Mouse (Mus musculus): ENCODE measurements around the gene Tnfsf14. TPM values are rescaled to one million over a fixed set of nuclear protein-coding genes. Genes with fewer than 3 reads are reported as not detected.
A peak's percentile ranks its signal among the peaks of the same experiment; 100 is the strongest.

The Tnfsf14 gene
- polyA plus RNA-seq, 2 experiments: 0.20 TPM; not detected in 1

DNA sequence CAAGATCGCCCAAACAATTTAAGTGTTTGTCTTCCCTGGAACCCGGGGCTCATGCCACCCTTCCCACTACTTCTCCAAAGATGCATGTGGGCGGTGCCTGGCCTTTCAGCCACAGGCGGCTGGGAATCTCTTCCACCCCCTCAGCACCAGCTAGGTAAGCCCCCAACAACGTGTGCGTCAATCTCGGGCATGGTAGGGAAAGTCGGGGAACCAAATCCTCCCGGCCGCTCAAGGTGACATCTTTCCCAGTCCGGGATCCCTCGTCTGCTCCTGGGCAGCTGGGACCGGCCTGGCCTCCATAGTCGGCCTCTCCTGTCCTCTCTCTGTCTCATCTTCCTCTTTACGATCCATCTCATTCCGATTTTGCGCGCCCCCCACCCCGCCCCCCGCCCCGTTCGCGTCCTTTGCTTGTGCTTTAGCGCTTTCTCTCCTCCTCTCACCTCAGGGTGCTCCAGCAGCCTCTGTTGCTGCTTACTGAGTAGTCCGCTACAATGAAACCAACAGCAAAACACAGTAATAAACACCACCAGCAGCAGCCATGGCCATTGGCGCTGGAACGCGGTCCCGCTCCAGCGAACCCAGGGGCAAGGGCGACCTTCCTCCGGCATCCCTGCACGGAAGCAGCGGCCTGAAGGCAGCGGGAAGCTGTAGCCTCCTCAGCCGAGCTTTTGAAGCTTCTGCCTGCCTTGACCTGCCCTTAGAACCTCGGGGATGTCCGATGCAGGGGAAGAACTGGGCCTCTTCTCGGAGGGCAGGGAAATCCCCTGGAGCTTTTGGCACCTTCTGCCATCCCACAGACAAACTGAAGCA lies 44.8 kb downstream of the Tnfsf14 start, which contains the start of gene Cd70:
Cd70 (minus strand) TSS at position 784 of the 810 bp plus-strand sequence.
- Histone ChIP-seq H3K9me3 (ENCODE audit: control insufficient read depth, low read length) (no peaks in the 10 kb centered on the region), H3K4me1 (ENCODE audit: control insufficient read depth, insufficient read depth, low read length) (no peaks in the 10 kb centered on the region), H3K27ac (replicated peaks; ENCODE audit: low read depth, low read length) (no peak within 1 kb of the TSS), H3K27me3 (ENCODE audit: control insufficient read depth, insufficient read depth, low read length) (peaks cover 31% of the 10 kb centered on the region), H3K9ac (ENCODE audit: low read depth, low read length, severe bottlenecking) (peak within 1 kb of the TSS; percentile 38), H3K4me3 (replicated peaks; ENCODE audit: low read length) (peak within 1 kb of the TSS; percentile 33), H3K4me2 (replicated peaks; ENCODE audit: low read depth, low read length, severe bottlenecking) (peak within 1 kb of the TSS; percentile 46), H3K36me3 (ENCODE audit: control insufficient read depth, insufficient read depth, low read length) (no peaks in the 10 kb centered on the region)
- 3% methylated on average over 38 of the region's 39 CpGs for WGBS
- ATAC-seq (ENCODE audit: low FRiP score, low read depth) (no peak), DNase-seq (ENCODE audit: low spot score) (no peak)
- no peak for TF ChIP-seq POLR2A (IDR thresholded peaks at IDR 0.05; ENCODE audit: borderline replicate concordance, extremely low read depth, insufficient read depth, insufficient read length)

DNA sequence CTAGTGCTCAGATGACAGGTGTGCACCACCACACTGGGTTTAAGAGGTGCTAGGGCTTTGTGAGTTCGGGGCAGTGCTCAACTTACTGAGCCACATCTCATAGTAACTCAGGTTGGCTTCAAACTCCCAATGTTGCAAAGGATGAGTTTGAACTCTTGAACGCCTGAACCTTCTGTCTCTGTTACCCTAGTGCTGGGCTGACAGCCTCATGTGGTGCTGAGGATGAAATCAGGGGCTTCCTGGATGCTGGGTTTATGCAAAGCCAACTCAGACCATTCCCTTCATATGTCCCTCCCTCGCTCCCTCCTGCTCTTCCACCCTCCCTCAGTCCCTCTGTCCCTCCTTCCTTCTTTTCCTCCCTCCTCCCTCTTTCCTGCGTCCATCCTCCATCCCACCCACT lies 45.6 kb downstream of the Tnfsf14 start:
- TF ChIP-seq POLR2A (IDR thresholded peaks at IDR 0.05; ENCODE audit: borderline replicate concordance, extremely low read depth, insufficient read depth, insufficient read length): no peak
- Histone ChIP-seq H3K36me3 (ENCODE audit: control insufficient read depth, insufficient read depth, low read length) (no peaks in the 10 kb centered on the region), H3K9ac (ENCODE audit: low read depth, low read length, severe bottlenecking) (no peak overlapping the region), H3K4me1 (ENCODE audit: control insufficient read depth, insufficient read depth, low read length) (no peaks in the 10 kb centered on the region), H3K27ac (replicated peaks; ENCODE audit: low read depth, low read length) (no peak overlapping the region), H3K9me3 (ENCODE audit: control insufficient read depth, low read length) (no peaks in the 10 kb centered on the region), H3K4me2 (replicated peaks; ENCODE audit: low read depth, low read length, severe bottlenecking) (no peak overlapping the region), H3K4me3 (replicated peaks; ENCODE audit: low read length) (no peak overlapping the region), H3K27me3 (ENCODE audit: control insufficient read depth, insufficient read depth, low read length) (peaks cover 31% of the 10 kb centered on the region)
- WGBS: 68% methylated on average over 4 of the region's 4 CpGs
- DNase-seq (ENCODE audit: low spot score) (no peak), ATAC-seq (ENCODE audit: low FRiP score, low read depth) (no peak)

DNA sequence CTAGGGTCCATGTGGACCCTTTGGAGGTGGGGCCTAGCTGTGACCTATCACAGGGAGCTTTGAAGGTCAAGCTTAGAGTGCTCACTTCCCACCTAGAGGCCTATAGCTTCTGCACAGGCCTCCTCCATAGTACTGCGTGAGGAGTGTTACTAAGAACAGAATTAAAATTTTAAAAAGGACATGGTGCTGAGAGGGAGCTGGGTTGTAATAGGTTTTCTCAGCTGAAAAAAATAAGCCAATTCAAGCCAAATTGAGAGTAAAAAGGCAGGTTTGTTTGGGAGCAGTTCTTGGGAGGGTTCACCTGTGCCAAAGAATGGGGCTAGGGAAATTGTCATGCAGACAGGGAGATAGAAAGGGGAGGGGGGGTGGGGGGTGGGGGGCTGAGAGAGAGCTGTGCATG lies 48.9 kb downstream of the Tnfsf14 start:
- WGBS: 69% methylated on average over 1 of the region's 1 CpGs
- no peak for TF ChIP-seq POLR2A (IDR thresholded peaks at IDR 0.05; ENCODE audit: borderline replicate concordance, extremely low read depth, insufficient read depth, insufficient read length)
- no peaks in the 10 kb centered on the region for H3K36me3 ChIP-seq (ENCODE audit: control insufficient read depth, insufficient read depth, low read length)
- no peak overlapping the region for H3K27ac ChIP-seq (replicated peaks; ENCODE audit: low read depth, low read length)
- H3K27me3 ChIP-seq (ENCODE audit: control insufficient read depth, insufficient read depth, low read length): peaks cover 28% of the 10 kb centered on the region
- ATAC-seq (ENCODE audit: low FRiP score, low read depth): no peak
- no peak for DNase-seq (ENCODE audit: low spot score)
- no peak overlapping the region for H3K4me2 ChIP-seq (replicated peaks; ENCODE audit: low read depth, low read length, severe bottlenecking)
- H3K4me3 ChIP-seq (replicated peaks; ENCODE audit: low read length): no peak overlapping the region
- no peaks in the 10 kb centered on the region for H3K9me3 ChIP-seq (ENCODE audit: control insufficient read depth, low read length)
- no peak overlapping the region for H3K9ac ChIP-seq (ENCODE audit: low read depth, low read length, severe bottlenecking)
- no peaks in the 10 kb centered on the region for H3K4me1 ChIP-seq (ENCODE audit: control insufficient read depth, insufficient read depth, low read length)

DNA sequence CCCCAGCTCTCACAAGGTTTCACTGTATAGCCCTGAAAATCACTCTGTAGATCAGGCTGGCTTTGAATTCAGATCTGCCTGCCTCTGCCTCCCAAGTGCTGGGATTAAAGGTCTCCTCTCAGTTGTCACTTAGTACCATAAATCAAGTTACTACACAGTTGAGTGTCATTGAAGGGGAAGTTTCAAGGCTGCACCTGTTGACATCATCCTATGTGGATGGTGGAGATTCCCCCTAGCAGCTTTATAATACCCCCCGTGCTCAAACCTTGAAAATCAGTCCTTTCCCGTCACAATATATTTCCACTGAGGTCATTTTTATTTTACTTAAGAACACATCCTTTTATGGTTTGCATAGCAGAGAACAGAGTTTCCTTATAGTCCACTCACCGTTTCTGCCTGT lies 50.3 kb downstream of the Tnfsf14 start:
- Histone ChIP-seq H3K4me1 (ENCODE audit: control insufficient read depth, insufficient read depth, low read length) (no peaks in the 10 kb centered on the region), H3K36me3 (ENCODE audit: control insufficient read depth, insufficient read depth, low read length) (no peaks in the 10 kb centered on the region), H3K4me3 (replicated peaks; ENCODE audit: low read length) (no peak overlapping the region), H3K4me2 (replicated peaks; ENCODE audit: low read depth, low read length, severe bottlenecking) (no peak overlapping the region), H3K9ac (ENCODE audit: low read depth, low read length, severe bottlenecking) (no peak overlapping the region), H3K9me3 (ENCODE audit: control insufficient read depth, low read length) (no peaks in the 10 kb centered on the region), H3K27ac (replicated peaks; ENCODE audit: low read depth, low read length) (no peak overlapping the region), H3K27me3 (ENCODE audit: control insufficient read depth, insufficient read depth, low read length) (peaks cover 14% of the 10 kb centered on the region; the same call in 1 of the 2 replicates)
- WGBS: 76% methylated on average over 3 of the region's 3 CpGs
- TF ChIP-seq POLR2A (IDR thresholded peaks at IDR 0.05; ENCODE audit: borderline replicate concordance, extremely low read depth, insufficient read depth, insufficient read length): no peak
- DNase-seq (ENCODE audit: low spot score): no peak
- no peak for ATAC-seq (ENCODE audit: low FRiP score, low read depth)

DNA sequence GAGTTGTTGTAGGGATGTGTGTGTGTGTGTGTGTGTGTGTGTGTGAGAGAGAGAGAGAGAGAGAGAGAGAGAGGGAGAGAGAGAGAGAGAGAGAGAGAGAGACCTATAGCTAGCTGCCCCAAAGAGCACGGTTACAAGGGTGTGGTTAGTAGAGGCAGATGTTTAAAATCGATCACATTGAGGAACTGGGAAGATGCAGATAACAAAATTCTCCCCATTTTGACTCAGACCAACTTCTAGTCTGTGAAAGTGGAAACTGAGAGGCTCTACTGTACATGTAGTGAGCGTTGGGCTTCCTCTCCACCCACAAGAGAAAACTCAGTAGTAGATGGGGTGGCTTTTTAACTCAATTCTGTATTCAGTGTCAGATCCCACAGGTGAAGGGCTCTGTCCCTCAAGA lies 54.3 kb downstream of the Tnfsf14 start:
- no peak overlapping the region for H3K27ac ChIP-seq (replicated peaks; ENCODE audit: low read depth, low read length)
- 84% methylated on average over 3 of the region's 3 CpGs for WGBS

More for the DNA sequence above, 54.3 kb downstream of the Tnfsf14 start:
- TF ChIP-seq POLR2A (IDR thresholded peaks at IDR 0.05; ENCODE audit: borderline replicate concordance, extremely low read depth, insufficient read depth, insufficient read length): no peak
- Histone ChIP-seq H3K27me3 (ENCODE audit: control insufficient read depth, insufficient read depth, low read length) (no peaks in the 10 kb centered on the region; the same call in 1 of the 2 replicates), H3K4me3 (replicated peaks; ENCODE audit: low read length) (no peak overlapping the region), H3K36me3 (ENCODE audit: control insufficient read depth, insufficient read depth, low read length) (no peaks in the 10 kb centered on the region), H3K4me2 (replicated peaks; ENCODE audit: low read depth, low read length, severe bottlenecking) (no peak overlapping the region), H3K9me3 (ENCODE audit: control insufficient read depth, low read length) (no peaks in the 10 kb centered on the region), H3K4me1 (ENCODE audit: control insufficient read depth, insufficient read depth, low read length) (no peaks in the 10 kb centered on the region), H3K9ac (ENCODE audit: low read depth, low read length, severe bottlenecking) (no peak overlapping the region)
- DNase-seq (ENCODE audit: low spot score): no peak
- no peak for ATAC-seq (ENCODE audit: low FRiP score, low read depth)

Small RNA genes within 50 kb of the gene (microRNA-seq; reads per million reads assigned to microRNA genes)
- gene Mir6978: not detected

Other genes with a start within 250 kb of the Tnfsf14 start
- 1.0 and 1.5 TPM in 2 replicates for gene Acer1, start 212.1 kb downstream of the Tnfsf14 start, polyA plus RNA-seq (2012; rRNA removed)
- 1.4 and 5.6 TPM in 2 replicates for gene Acer1, start 212.1 kb downstream of the Tnfsf14 start, polyA plus RNA-seq (2014; fragmentation: Nextera tagmentation; extraction: Ambion mirVana)
- 139 and 177 TPM in 2 replicates for gene Clpp, start 203.9 kb downstream of the Tnfsf14 start, polyA plus RNA-seq (2012; rRNA removed)
- 150 and 155 TPM in 2 replicates for gene Clpp, start 203.9 kb downstream of the Tnfsf14 start, polyA plus RNA-seq (2014; fragmentation: Nextera tagmentation; extraction: Ambion mirVana)
- 25.1 and 33.9 TPM in 2 replicates for gene Alkbh7, start 196.8 kb downstream of the Tnfsf14 start, polyA plus RNA-seq (2012; rRNA removed)
- gene Alkbh7, start 196.8 kb downstream of the Tnfsf14 start, polyA plus RNA-seq (2014; fragmentation: Nextera tagmentation; extraction: Ambion mirVana): 40.6 and 41.8 TPM in 2 replicates
- gene Pspn, start 194.2 kb downstream of the Tnfsf14 start, polyA plus RNA-seq (2012; rRNA removed): not detected in 2 replicates
- gene Pspn, start 194.2 kb downstream of the Tnfsf14 start, polyA plus RNA-seq (2014; fragmentation: Nextera tagmentation; extraction: Ambion mirVana): not detected in 2 replicates
- gene Gtf2f1, start 182.9 kb downstream of the Tnfsf14 start, polyA plus RNA-seq (2012; rRNA removed): 37.4 and 68.5 TPM in 2 replicates
- 54.1 and 60.1 TPM in 2 replicates for gene Gtf2f1, start 182.9 kb downstream of the Tnfsf14 start, polyA plus RNA-seq (2014; fragmentation: Nextera tagmentation; extraction: Ambion mirVana)
- 0.05 TPM in 1 of 2 replicates, not detected in the other for gene Gm17949, start 182.7 kb downstream of the Tnfsf14 start, polyA plus RNA-seq (2012; rRNA removed)
- gene Gm17949, start 182.7 kb downstream of the Tnfsf14 start, polyA plus RNA-seq (2014; fragmentation: Nextera tagmentation; extraction: Ambion mirVana): 0.22 and 0.26 TPM in 2 replicates
- gene Khsrp, start 162.7 kb downstream of the Tnfsf14 start, polyA plus RNA-seq (2012; rRNA removed): 115 and 151 TPM in 2 replicates
- 49.5 and 56.6 TPM in 2 replicates for gene Khsrp, start 162.7 kb downstream of the Tnfsf14 start, polyA plus RNA-seq (2014; fragmentation: Nextera tagmentation; extraction: Ambion mirVana)
- 0.13 and 0.18 TPM in 2 replicates for gene Slc25a41, start 152.5 kb downstream of the Tnfsf14 start, polyA plus RNA-seq (2012; rRNA removed)
- 0.17 and 0.26 TPM in 2 replicates for gene Slc25a41, start 152.5 kb downstream of the Tnfsf14 start, polyA plus RNA-seq (2014; fragmentation: Nextera tagmentation; extraction: Ambion mirVana)
- gene Crb3, start 135.1 kb downstream of the Tnfsf14 start, polyA plus RNA-seq (2012; rRNA removed): 5.5 and 6.6 TPM in 2 replicates
- 4.6 and 8.3 TPM in 2 replicates for gene Crb3, start 135.1 kb downstream of the Tnfsf14 start, polyA plus RNA-seq (2014; fragmentation: Nextera tagmentation; extraction: Ambion mirVana)
- 26.3 and 32.9 TPM in 2 replicates for gene Slc25a23, start 134.3 kb downstream of the Tnfsf14 start, polyA plus RNA-seq (2012; rRNA removed)
- 5.7 and 8.3 TPM in 2 replicates for gene Slc25a23, start 134.3 kb downstream of the Tnfsf14 start, polyA plus RNA-seq (2014; fragmentation: Nextera tagmentation; extraction: Ambion mirVana)
- gene Dennd1c, start 115.7 kb downstream of the Tnfsf14 start, polyA plus RNA-seq (2012; rRNA removed): 2.0 and 2.5 TPM in 2 replicates
- 0.97 and 1.9 TPM in 2 replicates for gene Dennd1c, start 115.7 kb downstream of the Tnfsf14 start, polyA plus RNA-seq (2014; fragmentation: Nextera tagmentation; extraction: Ambion mirVana)
- gene Tubb4a, start 106.4 kb downstream of the Tnfsf14 start, polyA plus RNA-seq (2012; rRNA removed): 10.3 and 14.2 TPM in 2 replicates
- gene Tubb4a, start 106.4 kb downstream of the Tnfsf14 start, polyA plus RNA-seq (2014; fragmentation: Nextera tagmentation; extraction: Ambion mirVana): 8.8 and 10.1 TPM in 2 replicates
- gene Tnfsf9, start 88.9 kb downstream of the Tnfsf14 start, polyA plus RNA-seq (2012; rRNA removed): 10.6 and 11.3 TPM in 2 replicates
- 6.8 and 7.4 TPM in 2 replicates for gene Tnfsf9, start 88.9 kb downstream of the Tnfsf14 start, polyA plus RNA-seq (2014; fragmentation: Nextera tagmentation; extraction: Ambion mirVana)
- gene Cd70, start 44.4 kb downstream of the Tnfsf14 start, polyA plus RNA-seq (2012; rRNA removed): not detected in 2 replicates
- gene Cd70, start 44.4 kb downstream of the Tnfsf14 start, polyA plus RNA-seq (2014; fragmentation: Nextera tagmentation; extraction: Ambion mirVana): not detected in 2 replicates
- gene C3, start 34.0 kb upstream of the Tnfsf14 start, polyA plus RNA-seq (2012; rRNA removed): 0.85 and 1.6 TPM in 2 replicates
- gene C3, start 34.0 kb upstream of the Tnfsf14 start, polyA plus RNA-seq (2014; fragmentation: Nextera tagmentation; extraction: Ambion mirVana): 0.46 and 0.52 TPM in 2 replicates
- 36.4 and 42.7 TPM in 2 replicates for gene Gpr108, start 54.3 kb upstream of the Tnfsf14 start, polyA plus RNA-seq (2012; rRNA removed)
- gene Gpr108, start 54.3 kb upstream of the Tnfsf14 start, polyA plus RNA-seq (2014; fragmentation: Nextera tagmentation; extraction: Ambion mirVana): 39.6 and 40.8 TPM in 2 replicates
- 40.5 and 46.9 TPM in 2 replicates for gene Trip10, start 55.3 kb upstream of the Tnfsf14 start, polyA plus RNA-seq (2012; rRNA removed)
- gene Trip10, start 55.3 kb upstream of the Tnfsf14 start, polyA plus RNA-seq (2014; fragmentation: Nextera tagmentation; extraction: Ambion mirVana): 27.1 and 29.8 TPM in 2 replicates
- gene Vav1, start 84.9 kb upstream of the Tnfsf14 start, polyA plus RNA-seq (2012; rRNA removed): 2.6 and 3.3 TPM in 2 replicates
- gene Vav1, start 84.9 kb upstream of the Tnfsf14 start, polyA plus RNA-seq (2014; fragmentation: Nextera tagmentation; extraction: Ambion mirVana): 3.8 and 4.6 TPM in 2 replicates
- gene Adgre1, start 164.5 kb upstream of the Tnfsf14 start, polyA plus RNA-seq (2012; rRNA removed): 7.5 and 7.8 TPM in 2 replicates
- gene Adgre1, start 164.5 kb upstream of the Tnfsf14 start, polyA plus RNA-seq (2014; fragmentation: Nextera tagmentation; extraction: Ambion mirVana): 10.1 and 10.8 TPM in 2 replicates